Mouse (Mus musculus) thymus, adult 2 months (tissue): ENCODE results near the gene Prom2.

Experiments
- CTCF ChIP-seq: fragments of 200-500 bp; IDR thresholded peaks from 2 replicates; pipeline ENCODE4 v1.5.1; 2012; ENCODE audit warnings: mild to moderate bottlenecking, control low read depth, low read length, moderate library complexity, borderline replicate concordance; ENCODE audit not compliant: control insufficient read depth, poor library complexity, insufficient read depth; ENCODE audit errors: extremely low read depth
- POLR2A ChIP-seq: fragments of 200-500 bp; IDR thresholded peaks from 2 replicates; pipeline ENCODE4 v1.6.1; 2012; ENCODE audit warnings: mild to moderate bottlenecking, low read length, control low read depth, moderate library complexity; ENCODE audit not compliant: control insufficient read depth, poor library complexity, insufficient read depth; ENCODE audit errors: extremely low read depth

GRCm38 (mm10) chr2:127550446-127550845 is 9.2 kb upstream of the Prom2 start:
- TF ChIP-seq CTCF = no peak
- no peak for TF ChIP-seq POLR2A
